Mouse (Mus musculus) E14TG2a.4 (cell line): Measurements from ENCODE around the gene Fdps.

ENCODE experiments used
- CTCF ChIP-seq: conservative IDR thresholded peaks from 2 replicates; pipeline ENCODE4 v1.5.1; 2014; ENCODE audit warnings: low read length
- POU5F1 ChIP-seq: IDR thresholded peaks from 2 replicates; pipeline ENCODE4 v1.6.1; 2014; ENCODE audit warnings: low read length, borderline replicate concordance

- TF ChIP-seq CTCF (peak; percentile 61), POU5F1 (no peak)
Measured at GRCm38 (mm10) chr3:89058783-89059182, 43.0 kb downstream of the Fdps start.
